Mouse (Mus musculus): Measurements from ENCODE around the gene Foxf2. TPM values are rescaled to one million over a fixed set of nuclear protein-coding genes. Genes with fewer than 3 reads are reported as not detected.

The Foxf2 gene
- polyA plus RNA-seq, 1 experiment, result not detected

- no peak for TF ChIP-seq GATA1 (IDR thresholded peaks at IDR 0.05; ENCODE audit: low read length)
- TF ChIP-seq TAL1 (IDR thresholded peaks at IDR 0.05; ENCODE audit: low read length), result no peak
- Histone ChIP-seq H3K4me1 (ENCODE audit: control insufficient read depth) (no peaks in the 10 kb centered on the region), H3K4me3 (replicated peaks) (no peak overlapping the region), H3K27me3 (ENCODE audit: control insufficient read depth) (peaks cover 75% of the 10 kb centered on the region), H3K36me3 (ENCODE audit: control insufficient read depth) (no peaks in the 10 kb centered on the region), H3K9me3 (ENCODE audit: control insufficient read depth, low read length) (no peaks in the 10 kb centered on the region; the same call in 1 of the 2 replicates)
Observed at GRCm38 (mm10) chr13:31630051-31630450, 4.4 kb downstream of the Foxf2 start.

GRCm38 (mm10) chr13:31630551-31630950 lies 4.9 kb downstream of the Foxf2 start:
- Histone ChIP-seq H3K36me3 (ENCODE audit: control insufficient read depth) (no peaks in the 10 kb centered on the region), H3K9me3 (ENCODE audit: control insufficient read depth, low read length) (no peaks in the 10 kb centered on the region; the same call in 1 of the 2 replicates), H3K4me3 (replicated peaks) (no peak overlapping the region), H3K27me3 (ENCODE audit: control insufficient read depth) (peaks cover 70% of the 10 kb centered on the region), H3K4me1 (ENCODE audit: control insufficient read depth) (no peaks in the 10 kb centered on the region)
- no peak for TF ChIP-seq GATA1 (IDR thresholded peaks at IDR 0.05; ENCODE audit: low read length)
- no peak for TF ChIP-seq TAL1 (IDR thresholded peaks at IDR 0.05; ENCODE audit: low read length)

GRCm38 (mm10) chr13:31631291-31631690 lies 5.7 kb downstream of the Foxf2 start:
- no peaks in the 10 kb centered on the region; the same call in 1 of the 2 replicates for H3K9me3 ChIP-seq (ENCODE audit: control insufficient read depth, low read length)
- H3K27me3 ChIP-seq (ENCODE audit: control insufficient read depth), result peaks cover 62% of the 10 kb centered on the region
- TF ChIP-seq GATA1 (IDR thresholded peaks at IDR 0.05; ENCODE audit: low read length), result no peak
- no peak for TF ChIP-seq TAL1 (IDR thresholded peaks at IDR 0.05; ENCODE audit: low read length)
- no peaks in the 10 kb centered on the region for H3K36me3 ChIP-seq (ENCODE audit: control insufficient read depth)
- no peak overlapping the region for H3K4me3 ChIP-seq (replicated peaks)
- H3K4me1 ChIP-seq (ENCODE audit: control insufficient read depth), result no peaks in the 10 kb centered on the region

- Histone ChIP-seq H3K4me1 (ENCODE audit: control insufficient read depth) (no peaks in the 10 kb centered on the region), H3K4me3 (replicated peaks) (no peak overlapping the region), H3K36me3 (ENCODE audit: control insufficient read depth) (no peaks in the 10 kb centered on the region), H3K9me3 (ENCODE audit: control insufficient read depth, low read length) (no peaks in the 10 kb centered on the region; the same call in 1 of the 2 replicates), H3K27me3 (ENCODE audit: control insufficient read depth) (peaks cover 51% of the 10 kb centered on the region)
- TF ChIP-seq TAL1 (IDR thresholded peaks at IDR 0.05; ENCODE audit: low read length) (no peak), GATA1 (IDR thresholded peaks at IDR 0.05; ENCODE audit: low read length) (no peak)
Observed at GRCm38 (mm10) chr13:31632450-31632849, 6.8 kb downstream of the Foxf2 start.

GRCm38 (mm10) chr13:31633259-31633658 lies 7.6 kb downstream of the Foxf2 start:
- Histone ChIP-seq H3K9me3 (ENCODE audit: control insufficient read depth, low read length) (no peaks in the 10 kb centered on the region; the same call in 1 of the 2 replicates), H3K36me3 (ENCODE audit: control insufficient read depth) (no peaks in the 10 kb centered on the region), H3K27me3 (ENCODE audit: control insufficient read depth) (peaks cover 43% of the 10 kb centered on the region), H3K4me3 (replicated peaks) (no peak overlapping the region), H3K4me1 (ENCODE audit: control insufficient read depth) (no peaks in the 10 kb centered on the region)
- no peak for TF ChIP-seq TAL1 (IDR thresholded peaks at IDR 0.05; ENCODE audit: low read length)

- H3K9me3 ChIP-seq (ENCODE audit: control insufficient read depth, low read length), result no peaks in the 10 kb centered on the region
- no peak overlapping the region for H3K4me3 ChIP-seq (replicated peaks)
- H3K4me1 ChIP-seq (ENCODE audit: control insufficient read depth), result no peaks in the 10 kb centered on the region
- TF ChIP-seq TAL1 (IDR thresholded peaks at IDR 0.05; ENCODE audit: low read length), result no peak
- TF ChIP-seq GATA1 (IDR thresholded peaks at IDR 0.05; ENCODE audit: low read length), result no peak
- H3K27me3 ChIP-seq (ENCODE audit: control insufficient read depth), result peaks cover 20% of the 10 kb centered on the region
- no peaks in the 10 kb centered on the region for H3K36me3 ChIP-seq (ENCODE audit: control insufficient read depth)
Observed at GRCm38 (mm10) chr13:31635546-31635945, 9.9 kb downstream of the Foxf2 start.

GRCm38 (mm10) chr13:31641517-31641916 lies 15.9 kb downstream of the Foxf2 start:
- Histone ChIP-seq H3K36me3 (ENCODE audit: control insufficient read depth) (no peaks in the 10 kb centered on the region), H3K9me3 (ENCODE audit: control insufficient read depth, low read length) (no peaks in the 10 kb centered on the region), H3K4me3 (replicated peaks) (no peak overlapping the region), H3K27me3 (ENCODE audit: control insufficient read depth) (no peaks in the 10 kb centered on the region), H3K4me1 (ENCODE audit: control insufficient read depth) (no peaks in the 10 kb centered on the region)
- TF ChIP-seq TAL1 (IDR thresholded peaks at IDR 0.05; ENCODE audit: low read length), result no peak
- no peak for TF ChIP-seq GATA1 (IDR thresholded peaks at IDR 0.05; ENCODE audit: low read length)

- Histone ChIP-seq H3K27me3 (ENCODE audit: control insufficient read depth) (no peaks in the 10 kb centered on the region), H3K4me1 (ENCODE audit: control insufficient read depth) (no peaks in the 10 kb centered on the region), H3K4me3 (replicated peaks) (no peak overlapping the region), H3K36me3 (ENCODE audit: control insufficient read depth) (no peaks in the 10 kb centered on the region), H3K9me3 (ENCODE audit: control insufficient read depth, low read length) (no peaks in the 10 kb centered on the region)
- no peak for TF ChIP-seq TAL1 (IDR thresholded peaks at IDR 0.05; ENCODE audit: low read length)
- no peak for TF ChIP-seq GATA1 (IDR thresholded peaks at IDR 0.05; ENCODE audit: low read length)
Observed at GRCm38 (mm10) chr13:31652131-31652745, 26.6 kb downstream of the Foxf2 start.

- Histone ChIP-seq H3K27me3 (ENCODE audit: control insufficient read depth) (0 out of 2 replicates have a peak, but pooled peaks cover 2% of the 10 kb centered on the region), H3K36me3 (ENCODE audit: control insufficient read depth) (no peaks in the 10 kb centered on the region), H3K4me1 (ENCODE audit: control insufficient read depth) (no peaks in the 10 kb centered on the region), H3K9me3 (ENCODE audit: control insufficient read depth, low read length) (no peaks in the 10 kb centered on the region), H3K4me3 (replicated peaks) (no peak overlapping the region)
- no peak for TF ChIP-seq GATA1 (IDR thresholded peaks at IDR 0.05; ENCODE audit: low read length)
- TF ChIP-seq TAL1 (IDR thresholded peaks at IDR 0.05; ENCODE audit: low read length), result no peak
Observed at GRCm38 (mm10) chr13:31656249-31656648, 30.6 kb downstream of the Foxf2 start.

- no peaks in the 10 kb centered on the region for H3K9me3 ChIP-seq (ENCODE audit: control insufficient read depth, low read length)
- no peaks in the 10 kb centered on the region for H3K4me1 ChIP-seq (ENCODE audit: control insufficient read depth)
- no peak for TF ChIP-seq GATA1 (IDR thresholded peaks at IDR 0.05; ENCODE audit: low read length)
- TF ChIP-seq TAL1 (IDR thresholded peaks at IDR 0.05; ENCODE audit: low read length), result no peak
- H3K4me3 ChIP-seq (replicated peaks), result no peak overlapping the region
- H3K36me3 ChIP-seq (ENCODE audit: control insufficient read depth), result no peaks in the 10 kb centered on the region
- H3K27me3 ChIP-seq (ENCODE audit: control insufficient read depth), result 0 out of 2 replicates have a peak, but pooled peaks cover 2% of the 10 kb centered on the region
Observed at GRCm38 (mm10) chr13:31658212-31658611, 32.6 kb downstream of the Foxf2 start.
